Mouse (Mus musculus): ENCODE data around the gene Zfp410.

The Zfp410 gene

GRCm38 (mm10) chr12:84362872-84363271, 46.2 kb downstream of the Zfp410 start:
- DNase-seq = no peak

GRCm38 (mm10) chr12:84364291-84364690, 47.6 kb downstream of the Zfp410 start:
- no peak for DNase-seq

- DNase-seq = no peak
These were observed 48.5 kb downstream of the Zfp410 start for GRCm38 (mm10) chr12:84365137-84365536.

GRCm38 (mm10) chr12:84366971-84367370, 50.3 kb downstream of the Zfp410 start:
- no peak for DNase-seq

- DNase-seq = no peak
These were observed 55.0 kb downstream of the Zfp410 start for GRCm38 (mm10) chr12:84371647-84372046.

GRCm38 (mm10) chr12:84373831-84374481, 57.3 kb downstream of the Zfp410 start:
- no peak for DNase-seq

- DNase-seq = no peak
These were observed 65.7 kb downstream of the Zfp410 start for GRCm38 (mm10) chr12:84382369-84382768.

- peak; percentile 42 for DNase-seq
These were observed 68.0 kb downstream of the Zfp410 start for GRCm38 (mm10) chr12:84384644-84385081.

- DNase-seq = no peak
These were observed 68.8 kb downstream of the Zfp410 start for GRCm38 (mm10) chr12:84385408-84385807.

- DNase-seq = no peak
These were observed 71.4 kb downstream of the Zfp410 start for GRCm38 (mm10) chr12:84388097-84388496.

GRCm38 (mm10) chr12:84388774-84389400, 72.2 kb downstream of the Zfp410 start:
- DNase-seq = no peak

- DNase-seq = no peak
These were observed 73.7 kb downstream of the Zfp410 start for GRCm38 (mm10) chr12:84390336-84390735.

- DNase-seq = no peak
These were observed 76.0 kb downstream of the Zfp410 start for GRCm38 (mm10) chr12:84392681-84393080.

Data from lung, postnatal 14 days (tissue).